Mouse (Mus musculus) large intestine, adult 2 months (tissue): ENCODE results near the gene Ephb1. TPM values are rescaled to one million over a fixed set of nuclear protein-coding genes. Genes with fewer than 3 reads are reported as not detected.

Experiments used
- DNase-seq: peaks from one replicate; pipeline ENCODE4 v3.0.0-alpha.2; 2012; ENCODE audit warnings: low read depth, low spot score
- WGBS: fragments of 180-500 bp; shearing (Covaris S2); methylation state at CpG from one replicate; pipeline ENCODE4 v1.1.7; 2018; 5-methylcytosine and 5-hydroxymethylcytosine counted together
- polyA plus RNA-seq: library from polyadenylated mRNA; depleted of rRNA; stranded (reverse); fragments of >200 nt; gene quantifications from 2 replicates; pipeline ENCODE4 v1.2.3, GENCODE M21; 2012; rRNA removed

Ephb1 gene
- 0.49 and 0.56 TPM in 2 replicates for polyA plus RNA-seq

GRCm38 (mm10) chr9:102354561-102354973 is at the start of gene Ephb1:
Ephb1 (minus strand) TSS chr9:102354693.
- WGBS: 2% methylated on average over 21 of the region's 22 CpGs

DNA sequence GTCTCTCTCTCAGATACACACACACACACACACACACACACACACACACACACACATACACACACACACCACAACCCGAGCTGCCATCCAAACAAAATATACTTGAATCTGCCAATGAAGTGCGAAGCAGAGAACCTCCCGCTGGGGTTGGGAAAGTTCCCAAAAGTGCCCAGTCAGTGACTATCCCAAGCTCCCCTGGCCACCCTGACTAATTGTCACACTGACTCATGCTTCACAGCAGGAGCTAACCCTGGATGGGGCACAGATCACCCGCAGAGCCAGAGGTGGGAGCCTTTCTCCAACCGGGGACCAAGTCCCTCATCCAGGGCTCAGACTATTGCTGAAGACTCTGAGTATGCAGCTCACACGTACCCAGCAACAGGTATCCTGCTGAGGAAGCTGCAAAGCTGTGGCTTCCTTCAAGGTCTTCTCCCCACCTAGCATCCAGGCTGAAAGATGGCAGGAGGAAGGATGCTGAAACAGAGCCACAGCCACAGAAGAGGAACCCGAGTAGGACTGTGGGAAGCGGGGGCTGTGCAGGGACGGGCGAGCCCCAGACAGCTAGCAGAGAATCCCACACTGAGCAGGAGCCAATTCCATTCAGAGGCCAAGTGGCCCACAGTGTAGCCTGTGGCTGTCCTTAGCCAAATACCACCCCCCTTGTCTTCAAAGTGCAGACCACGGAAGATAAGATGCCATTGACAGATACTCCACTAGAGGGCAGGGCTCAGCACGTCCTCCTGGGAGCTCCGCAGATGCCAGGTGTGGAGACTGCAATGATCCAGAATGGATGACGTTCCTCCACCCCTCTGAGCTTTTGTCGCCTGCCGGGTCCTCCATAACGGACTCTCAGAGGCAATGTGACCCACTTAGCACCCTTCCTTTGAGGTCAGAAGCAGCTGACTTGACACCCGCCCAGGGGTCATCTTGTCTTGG is 48.9 kb upstream of the Ephb1 start:
- 30% methylated on average over 18 of the region's 18 CpGs for WGBS
- no peak for DNase-seq

More at GRCm38 (mm10) chr9:102354561-102354973, at the start of gene Ephb1:
- DNase-seq: peak; percentile 11

- 25% methylated on average over 3 of the region's 3 CpGs for WGBS
- DNase-seq: no peak
These were observed 48.2 kb upstream of the Ephb1 start for GRCm38 (mm10) chr9:102402671-102403070.

DNA sequence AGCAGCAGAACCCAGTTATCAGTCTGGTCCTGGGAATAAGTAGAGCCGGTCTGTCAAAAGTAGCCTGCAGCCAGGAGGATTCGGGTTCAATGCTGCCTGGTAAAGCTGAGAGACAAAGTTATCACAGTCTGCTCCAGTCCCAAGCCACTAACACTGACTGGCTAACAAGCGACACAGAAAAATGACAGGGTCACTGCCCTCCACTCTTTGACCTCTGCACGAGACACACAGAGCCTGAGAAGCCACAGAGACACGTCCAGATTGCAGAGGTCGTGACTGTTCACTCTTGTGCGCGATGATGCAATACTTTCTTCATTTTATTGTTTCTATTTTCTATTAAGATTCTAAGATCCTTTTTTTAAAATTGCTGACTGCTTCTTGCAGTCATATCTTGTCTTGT is 33.8 kb upstream of the Ephb1 start:
- no peak for DNase-seq
- WGBS: 59% methylated on average over 8 of the region's 8 CpGs

DNA sequence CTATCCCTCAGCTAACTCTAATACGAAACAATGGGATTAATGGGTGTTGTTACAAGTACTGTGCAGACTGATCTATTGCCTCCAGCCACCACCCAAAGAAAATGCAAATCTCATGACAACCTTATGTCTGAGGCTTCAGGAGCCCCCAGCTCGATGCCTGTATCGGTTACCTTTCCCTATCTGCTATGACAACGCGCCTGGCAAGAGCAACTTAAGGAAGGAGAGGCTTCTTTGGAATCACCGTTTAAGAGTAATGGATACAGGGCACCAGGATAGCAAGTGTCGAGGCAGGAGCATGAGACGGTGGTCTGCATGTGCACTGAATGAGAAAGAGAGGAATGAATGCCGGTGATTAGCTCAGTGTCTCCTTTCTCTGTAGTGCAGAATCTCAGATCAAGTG is 32.3 kb upstream of the Ephb1 start:
- 91% methylated on average over 9 of the region's 9 CpGs for WGBS
- DNase-seq: no peak

- 89% methylated on average over 2 of the region's 2 CpGs for WGBS
- DNase-seq: no peak
These were observed 25.7 kb upstream of the Ephb1 start for GRCm38 (mm10) chr9:102380235-102380634.

DNA sequence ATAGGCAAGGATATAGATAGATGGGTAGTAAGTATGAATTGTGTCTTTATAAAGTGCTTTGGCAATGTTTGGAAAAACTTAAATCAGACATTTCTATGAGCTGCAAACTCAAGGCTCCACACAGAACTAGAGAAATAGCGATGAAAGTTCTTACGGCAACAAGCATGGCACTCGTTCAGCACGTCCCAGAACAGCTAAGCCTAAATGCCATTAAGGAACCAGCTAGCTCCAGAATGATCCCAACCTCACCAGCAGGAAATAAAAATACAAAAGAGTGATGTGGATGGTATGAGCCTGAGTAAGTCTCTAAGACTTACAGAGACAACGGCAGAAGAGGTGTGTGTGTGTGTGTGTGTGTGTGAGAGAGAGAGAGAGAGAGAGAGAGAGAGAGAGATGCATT is 20.2 kb upstream of the Ephb1 start:
- no peak for DNase-seq
- 81% methylated on average over 5 of the region's 5 CpGs for WGBS

- DNase-seq: no peak
- WGBS: 83% methylated on average over 5 of the region's 5 CpGs
These were observed 19.4 kb upstream of the Ephb1 start for GRCm38 (mm10) chr9:102373886-102374285.

- 86% methylated on average over 3 of the region's 3 CpGs for WGBS
- no peak for DNase-seq
These were observed 17.4 kb upstream of the Ephb1 start for GRCm38 (mm10) chr9:102371936-102372335.

DNA sequence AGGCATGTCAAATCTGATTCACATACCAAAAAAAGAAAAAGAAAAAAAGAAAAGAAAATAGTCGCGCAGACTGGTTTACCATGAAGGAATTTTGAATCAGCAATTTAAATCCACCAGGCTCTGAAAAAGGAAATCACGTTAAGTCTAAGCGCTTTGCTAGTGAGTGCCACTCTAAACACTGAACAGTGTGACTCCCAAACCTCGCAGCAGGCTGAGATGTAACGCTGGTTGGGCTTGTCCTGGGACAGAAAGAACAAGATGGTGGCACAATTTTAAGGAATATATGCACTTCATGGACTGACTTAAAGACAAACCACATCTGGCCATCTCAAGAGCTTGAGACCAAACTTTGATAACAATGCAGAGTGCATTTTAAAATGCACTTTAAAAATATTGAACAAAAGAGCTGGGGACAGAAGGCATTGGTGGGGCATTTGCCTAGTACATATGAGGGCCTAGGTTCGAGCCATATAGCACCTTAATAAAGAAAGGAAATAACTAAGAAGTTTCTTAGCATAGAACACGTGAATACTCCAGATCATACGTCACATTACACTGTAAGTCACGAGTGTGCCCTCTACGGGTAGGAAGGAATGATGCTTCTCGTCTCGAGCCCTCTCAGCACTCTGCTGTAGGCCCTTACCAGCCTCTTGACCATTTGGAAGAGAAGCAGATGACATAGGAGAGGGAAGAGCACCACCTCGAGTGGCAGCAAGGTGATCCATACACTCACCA is 16.7 kb upstream of the Ephb1 start:
- DNase-seq: no peak
- 57% methylated on average over 14 of the region's 14 CpGs for WGBS

DNA sequence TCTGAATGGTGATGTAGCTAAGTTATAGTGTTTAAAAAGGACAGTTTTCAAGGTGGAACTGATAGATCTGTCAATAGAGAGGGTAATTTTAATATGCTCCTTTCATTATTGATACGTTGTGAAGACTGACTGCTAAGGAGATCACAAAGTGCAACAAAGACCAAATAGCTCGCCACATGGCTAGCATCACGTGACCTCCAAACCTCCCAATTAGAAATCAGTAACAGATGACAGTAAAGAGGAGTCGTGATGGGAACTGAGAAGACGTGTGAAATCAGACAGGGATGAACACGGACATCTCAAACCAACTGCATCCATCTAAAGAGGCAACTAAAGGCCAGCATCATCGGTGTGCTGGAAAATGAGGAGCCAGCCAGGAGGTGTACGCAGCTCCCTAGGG is 15.6 kb upstream of the Ephb1 start:
- DNase-seq: no peak
- 64% methylated on average over 8 of the region's 8 CpGs for WGBS

DNA sequence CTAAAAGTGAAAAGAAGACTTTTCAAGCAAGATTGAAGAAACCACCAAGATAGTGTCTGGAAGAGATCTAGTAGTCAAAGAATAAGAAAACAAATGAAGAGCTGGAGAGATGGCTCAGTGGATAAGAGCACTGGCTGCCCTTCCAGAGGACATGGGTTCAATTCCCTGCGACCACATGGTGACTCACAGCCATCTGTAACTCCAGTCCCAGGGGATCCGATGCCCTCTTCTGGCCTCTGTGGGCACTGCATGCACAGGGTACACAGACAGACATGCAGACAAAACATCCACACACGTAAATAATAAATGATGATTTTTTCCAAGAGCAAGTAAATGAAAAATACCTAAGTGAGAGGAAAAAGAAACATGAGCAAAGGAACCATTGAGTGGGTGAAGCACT is 14.6 kb upstream of the Ephb1 start:
- WGBS: 78% methylated on average over 3 of the region's 3 CpGs
- no peak for DNase-seq

- DNase-seq: no peak
- WGBS: 96% methylated on average over 2 of the region's 2 CpGs
These were observed 13.3 kb upstream of the Ephb1 start for GRCm38 (mm10) chr9:102367796-102368195.

GRCm38 (mm10) chr9:102365536-102365935 is 11.0 kb upstream of the Ephb1 start:
- 81% methylated on average over 2 of the region's 2 CpGs for WGBS
- no peak for DNase-seq

DNA sequence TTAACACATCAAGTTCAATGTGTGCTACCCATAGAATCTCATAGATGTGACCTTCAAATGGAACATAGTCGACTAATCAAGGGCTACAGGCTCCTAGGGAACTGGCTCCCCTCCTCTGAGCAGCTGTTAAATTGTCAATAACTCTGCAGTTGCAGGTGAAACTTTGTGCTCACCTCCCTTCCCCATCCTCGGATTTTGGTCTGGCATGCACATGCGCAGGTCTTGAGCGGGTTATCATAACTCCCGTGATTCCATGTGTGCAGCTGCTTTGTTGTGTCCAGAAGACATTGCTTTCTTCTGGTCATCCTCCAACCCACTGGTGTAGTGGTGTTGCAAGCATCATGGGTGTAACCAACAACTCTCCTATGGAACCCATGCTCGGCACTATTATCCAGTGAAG is 4.8 kb upstream of the Ephb1 start:
- no peak for DNase-seq
- 90% methylated on average over 6 of the region's 6 CpGs for WGBS

DNA sequence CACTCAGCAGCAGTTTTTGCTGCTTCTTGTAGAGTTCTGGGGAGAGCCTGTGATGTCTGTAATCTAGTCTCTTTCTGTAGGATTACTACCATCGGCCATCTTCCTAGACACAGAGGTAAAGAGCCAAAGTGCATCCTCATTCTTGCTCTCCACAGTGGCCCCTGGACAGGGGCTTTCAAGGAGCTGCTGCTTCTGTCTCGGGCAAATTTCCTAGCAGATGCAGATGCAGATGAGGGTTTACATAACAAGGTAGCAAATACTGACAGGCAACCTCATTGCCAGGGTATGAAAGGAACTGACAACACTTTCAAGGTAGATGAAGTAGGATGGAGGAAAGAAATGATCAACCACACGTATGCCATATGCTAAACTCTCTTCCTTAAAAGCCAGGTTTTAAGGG is 4.2 kb upstream of the Ephb1 start:
- WGBS: 67% methylated on average over 3 of the region's 3 CpGs
- DNase-seq: no peak

GRCm38 (mm10) chr9:102358011-102358410 is 3.5 kb upstream of the Ephb1 start:
- WGBS: 71% methylated on average over 6 of the region's 6 CpGs

DNA sequence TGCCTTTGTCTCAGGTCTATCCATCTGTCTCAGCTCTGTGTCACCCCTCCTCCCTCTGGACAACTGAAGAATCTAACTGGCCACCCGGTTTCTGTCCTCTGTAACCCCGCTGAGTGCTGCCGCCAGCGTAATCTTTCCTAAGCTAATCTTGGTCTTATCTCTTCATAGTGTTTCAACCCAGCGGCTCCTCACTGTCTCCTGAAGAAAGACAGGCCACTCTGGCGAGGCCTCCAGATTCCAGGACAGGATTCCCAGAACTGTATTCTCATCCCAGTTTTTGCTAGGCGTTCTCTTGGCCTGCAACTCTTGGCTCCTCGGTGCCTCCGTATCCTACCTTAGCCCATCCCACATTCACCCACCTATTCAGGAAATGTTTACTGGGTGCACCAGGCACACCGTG is 2.0 kb upstream of the Ephb1 start:
- 65% methylated on average over 10 of the region's 10 CpGs for WGBS

More at GRCm38 (mm10) chr9:102358011-102358410, 3.5 kb upstream of the Ephb1 start:
- DNase-seq: no peak

GRCm38 (mm10) chr9:102355726-102356125 is 1.2 kb upstream of the Ephb1 start:
- WGBS: 74% methylated on average over 3 of the region's 3 CpGs
- DNase-seq: no peak

More for the DNA sequence above, 2.0 kb upstream of the Ephb1 start:
- DNase-seq: no peak

- DNase-seq: no peak
- 2% methylated on average over 70 of the region's 70 CpGs for WGBS
These were observed 629 bp downstream of the Ephb1 start for GRCm38 (mm10) chr9:102353636-102354491.
